Comparison of ENCODE assay signal across 11 mouse cellular contexts in the genomic region with DNA sequence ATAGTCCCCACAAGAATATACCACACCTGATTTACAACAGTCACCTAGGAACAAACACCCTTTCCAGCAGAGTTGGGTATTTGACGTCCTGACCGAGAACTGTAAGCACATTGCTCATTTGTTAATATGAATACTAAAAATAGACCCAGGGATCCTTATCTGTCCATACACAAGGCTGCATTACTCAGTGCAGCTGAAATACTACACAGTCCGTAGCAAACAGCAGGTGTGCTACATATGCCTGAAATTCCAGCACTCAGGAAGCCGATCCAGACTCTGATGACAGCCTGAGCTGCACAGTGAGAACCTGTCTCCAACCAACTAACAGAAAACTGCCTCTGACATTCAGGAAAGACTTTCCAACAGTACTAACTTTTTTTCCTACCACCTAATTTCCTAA. TPM values are rescaled to one million over a fixed set of nuclear protein-coding genes. Genes with fewer than 3 reads are reported as not detected.
DNase-seq lines count a peak whose midpoint lies in the region; ATAC-seq and TF ChIP-seq lines count a peak whose summit lies in the region.
"Had no signal": no experiment of that assay in that cellular context is flagged by ENCODE, and none has a peak within 500 bp of the region (broad histone marks: within the 10 kb centered on the region; RNA-seq: fewer than 3 reads in every experiment).

No protein-coding gene starts in this region.

- H3K9ac ChIP-seq in liver, embryonic 11.5 days (ENCODE audit: low read depth, low read length), result peak overlapping the region; percentile 84
- H3K9ac ChIP-seq in embryonic facial prominence, embryonic 13.5 days, result no peak overlapping the region

- H3K4me2 ChIP-seq in liver, embryonic 11.5 days, result peak overlapping the region; percentile 69
- peak overlapping the region; percentile 90; the same call in 1 of the 2 replicates for H3K4me2 ChIP-seq in embryonic facial prominence, embryonic 13.5 days

- peaks cover 2% of the 10 kb centered on the region; the same call in 1 of the 2 replicates for H3K27me3 ChIP-seq in liver, embryonic 11.5 days (replicated peaks; ENCODE audit: control insufficient read depth, insufficient read depth, low read length)
- peaks cover 33% of the 10 kb centered on the region for H3K27me3 ChIP-seq in embryonic facial prominence, embryonic 13.5 days

- peaks cover 63% of the 10 kb centered on the region for H3K79me2 ChIP-seq in macrophage (ENCODE audit: inconsistent target)

- intact Hi-C loops in gastrocnemius, adult 2 months (cut with DNase I), result no loop called here
- intact Hi-C loops in gastrocnemius, postnatal 36 days (cut with DNase I), result no loop called here

- H3K36me3 ChIP-seq in liver, embryonic 11.5 days (ENCODE audit: control insufficient read depth, insufficient read depth, low read length), result no peaks in the 10 kb centered on the region
- H3K36me3 ChIP-seq in embryonic facial prominence, embryonic 13.5 days, result no peaks in the 10 kb centered on the region
- no peaks in the 10 kb centered on the region for H3K36me3 ChIP-seq in macrophage (ENCODE audit: inconsistent target)

- no peaks in the 10 kb centered on the region for H3K9me3 ChIP-seq in liver, embryonic 11.5 days (ENCODE audit: control insufficient read depth, low read length)
- H3K9me3 ChIP-seq in embryonic facial prominence, embryonic 13.5 days, result no peaks in the 10 kb centered on the region

- peaks cover 47% of the 10 kb centered on the region for H3K4me1 ChIP-seq in liver, embryonic 11.5 days (replicated peaks; ENCODE audit: control insufficient read depth, insufficient read depth, low read length)
- H3K4me1 ChIP-seq in embryonic facial prominence, embryonic 13.5 days, result peaks cover 12% of the 10 kb centered on the region

- H3K4me3 ChIP-seq in gastrocnemius, adult 2 months, result peak overlapping the region; percentile 68
- peak overlapping the region; percentile 86 for H3K4me3 ChIP-seq in liver, embryonic 11.5 days (ENCODE audit: low read depth, low read length)
- H3K4me3 ChIP-seq in embryonic facial prominence, embryonic 13.5 days, result no peak overlapping the region
- H3K4me3 ChIP-seq in macrophage (ENCODE audit: inconsistent target), result peak overlapping the region; percentile 79

- WGBS in liver, embryonic 11.5 days, result 31% methylated on average over 4 of the region's 4 CpGs
- 59% methylated on average over 4 of the region's 4 CpGs for WGBS in embryonic facial prominence, embryonic 13.5 days
- WGBS in macrophage (ENCODE audit: missing documents), result 3% methylated on average over 4 of the region's 4 CpGs

- H3K27ac ChIP-seq in gastrocnemius, adult 2 months, result no peak overlapping the region
- peak overlapping the region; percentile 80; the same call in 1 of the 2 replicates for H3K27ac ChIP-seq in liver, embryonic 11.5 days (ENCODE audit: low read depth, low read length)
- no peak overlapping the region for H3K27ac ChIP-seq in embryonic facial prominence, embryonic 13.5 days
- H3K27ac ChIP-seq in macrophage, result peak overlapping the region; percentile 71

- no peak for DNase-seq in gastrocnemius, adult 2 months
- no peak for DNase-seq in gastrocnemius, postnatal 36 days
- DNase-seq in liver, embryonic 11.5 days (ENCODE audit: low spot score), result no peak
- DNase-seq in liver, result no peak
- no peak for DNase-seq in embryo, embryonic 10 days (ENCODE audit: low spot score)
- no peak for DNase-seq in urinary bladder, postnatal 10 days (ENCODE audit: low spot score)
- DNase-seq: kidney, postnatal 36 days; right cerebral cortex, postnatal 25 days had no signal

- ATAC-seq in liver, embryonic 11.5 days (replicated peaks; ENCODE audit: low FRiP score), result peak; percentile 56
- ATAC-seq in embryonic facial prominence, embryonic 13.5 days (ENCODE audit: insufficient number of reproducible peaks, insufficient read depth, low FRiP score, low TSS enrichment, low read depth), result no peak
- ATAC-seq: CD4-positive, CD25-positive, alpha-beta regulatory T cell, adult 4 months had no signal

- no peak for TF ChIP-seq CTCF in gastrocnemius, adult 2 months (IDR thresholded peaks at IDR 0.05)

RNA-seq across cellular contexts. Expression of a gene that starts 17.8 kb away (rescaled TPM):
- total RNA-seq in gastrocnemius, adult 2 months (2021), result under 1 TPM; 0.41 to 0.95 TPM
- total RNA-seq in gastrocnemius, postnatal 36 days (2021), result under 1 TPM; 0.39 to 0.48 TPM
- polyA plus RNA-seq in liver, embryonic 11.5 days (2014; fragmentation: Nextera tagmentation; extraction: Ambion mirVana), result 26.0 and 28.8 TPM in 2 replicates
- 3.8 and 3.9 TPM in 2 replicates for polyA plus RNA-seq in embryonic facial prominence, embryonic 13.5 days (2015; fragmentation: Nextera tagmentation; extraction: Ambion mirVana)
- total RNA-seq in macrophage (2018; cell fraction: chromatin; rRNA removed), result 10 to 100 TPM; 10.4 to 61.8 (median 36.3) TPM
- 10 to 100 TPM; 12.6 to 39.4 (median 26.0) TPM for total RNA-seq in macrophage (2018; cell fraction: cytosol; rRNA removed)
- total RNA-seq in macrophage (2018; cell fraction: nucleus; rRNA removed), result 100 to 1,000 TPM in 1 of 26 experiments, 10 to 100 TPM in 25; 23.8 to 120 (median 42.5) TPM
- 28.4 to 51.9 TPM (median 28.8 TPM) in 3 replicates for polyA plus RNA-seq in macrophage (2018)

RNA-seq across cellular contexts. Expression of a gene that starts 39.0 kb away (rescaled TPM):
- total RNA-seq in gastrocnemius, adult 2 months (2021), result 10 to 100 TPM; 62.3 to 74.5 TPM
- total RNA-seq in gastrocnemius, postnatal 36 days (2021), result 10 to 100 TPM; 60.5 to 64.7 TPM
- polyA plus RNA-seq in liver, embryonic 11.5 days (2014; fragmentation: Nextera tagmentation; extraction: Ambion mirVana), result 86.0 and 88.3 TPM in 2 replicates
- polyA plus RNA-seq in embryonic facial prominence, embryonic 13.5 days (2015; fragmentation: Nextera tagmentation; extraction: Ambion mirVana), result 87.2 and 88.0 TPM in 2 replicates
- total RNA-seq in macrophage (2018; cell fraction: chromatin; rRNA removed), result 1 to 10 TPM in 25 of 26 experiments, not detected in 1; 1.0 to 6.5 (median 2.3) TPM
- total RNA-seq in macrophage (2018; cell fraction: cytosol; rRNA removed), result 10 to 100 TPM; 27.5 to 43.7 (median 35.1) TPM
- 10 to 100 TPM in 12 of 26 experiments, 1 to 10 TPM in 14; 4.1 to 18.3 (median 8.8) TPM for total RNA-seq in macrophage (2018; cell fraction: nucleus; rRNA removed)
- 34.4 to 49.4 TPM (median 38.9 TPM) in 3 replicates for polyA plus RNA-seq in macrophage (2018)

Comparison
In these comparisons a context has a peak if more than half of its experiments do, and no peak if none do; other contexts are left out.
1. H3K27ac ChIP-seq: peak in liver, embryonic 11.5 days (single experiment) and macrophage (single experiment); none in gastrocnemius, adult 2 months (single experiment) and embryonic facial prominence, embryonic 13.5 days (single experiment).